Mouse (Mus musculus) CH12F3 (cell line): ENCODE measurements around the gene Arid4b.

Source experiments
- in situ Hi-C: fragments of 300-500 bp; cut with MboI; formaldehyde crosslinking; loops from 2 replicates; pipeline ENCODE4 v1.14.3; 2020; ENCODE audit warnings: low sequenced_read_pairs

Arid4b gene

DNA sequence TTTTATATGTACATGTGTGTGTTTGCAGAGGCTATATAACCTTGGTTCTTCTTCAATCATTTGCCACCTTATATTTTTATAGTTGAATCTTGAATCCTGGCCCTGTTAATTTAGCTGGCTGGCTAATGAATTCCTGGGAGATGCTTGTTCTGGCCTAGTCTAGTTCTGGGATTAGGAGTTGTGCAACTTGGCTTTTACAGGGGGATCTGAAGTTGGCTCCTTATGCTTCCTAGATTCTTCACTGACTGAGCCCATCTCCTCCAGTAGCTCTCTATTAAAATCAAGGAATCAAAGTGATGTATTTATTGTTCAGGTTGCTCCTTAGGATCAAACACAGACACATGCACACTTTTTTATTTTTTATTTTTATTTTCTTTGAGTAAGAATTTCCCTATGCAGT is 3.5 kb upstream of the Arid4b start:
- in situ Hi-C loops = no loop called here

DNA sequence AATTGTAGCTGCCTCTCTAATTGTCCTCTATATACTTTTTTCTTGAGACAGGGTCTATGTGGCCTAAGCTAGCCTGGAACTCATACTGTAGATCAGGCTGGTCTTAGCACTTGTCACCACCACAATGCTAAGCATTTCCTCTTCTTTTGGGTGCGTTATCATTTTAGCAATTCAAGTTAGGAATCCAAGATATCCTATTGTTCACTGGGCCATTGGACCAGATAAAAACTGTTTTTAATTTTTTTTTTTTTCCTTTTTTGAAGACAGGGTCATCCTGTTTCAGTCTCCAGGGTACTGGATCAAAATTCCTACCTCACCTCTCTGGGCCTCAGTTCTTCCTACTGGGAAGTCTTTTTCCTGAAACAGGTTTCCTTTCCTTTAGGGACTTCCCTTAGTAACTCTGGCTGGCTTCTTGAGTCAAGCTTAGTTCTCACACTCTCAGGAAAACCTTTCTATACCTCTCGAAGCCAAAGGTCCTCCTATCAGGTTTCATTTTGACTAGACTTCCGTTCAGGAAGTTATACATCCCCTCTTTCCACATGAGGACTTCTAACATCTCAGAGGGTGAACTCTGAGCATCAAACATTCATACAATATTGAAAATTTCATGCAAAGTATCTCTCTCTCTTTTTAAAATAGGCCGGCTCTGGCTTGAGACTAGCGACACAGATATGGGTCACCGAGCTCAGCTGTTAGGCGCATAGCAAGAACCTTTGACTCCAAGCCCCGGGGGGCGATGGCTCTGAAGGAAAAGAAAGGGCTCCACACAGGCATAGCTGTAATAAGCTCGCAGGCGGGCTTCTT is 621 bp upstream of the Arid4b start:
- in situ Hi-C loops = no loop called here

DNA sequence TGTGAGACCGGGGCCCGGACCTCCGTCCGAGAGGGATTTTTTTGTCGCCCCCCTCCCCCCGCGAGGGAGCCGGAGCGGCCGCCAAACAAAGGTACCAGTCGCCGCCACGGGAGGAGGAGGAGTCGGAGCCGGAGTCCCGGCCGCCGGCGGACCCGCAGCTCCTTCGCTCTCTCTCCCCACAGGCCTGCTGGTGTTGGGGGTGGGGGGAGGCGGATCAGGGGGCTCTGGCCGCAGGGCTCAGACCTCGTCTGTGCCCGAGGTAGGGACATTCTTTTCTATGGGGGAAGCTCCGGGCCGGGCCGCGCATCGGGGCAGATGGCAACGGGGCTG is 875 bp downstream of the Arid4b start:
- in situ Hi-C loops = no loop called here

DNA sequence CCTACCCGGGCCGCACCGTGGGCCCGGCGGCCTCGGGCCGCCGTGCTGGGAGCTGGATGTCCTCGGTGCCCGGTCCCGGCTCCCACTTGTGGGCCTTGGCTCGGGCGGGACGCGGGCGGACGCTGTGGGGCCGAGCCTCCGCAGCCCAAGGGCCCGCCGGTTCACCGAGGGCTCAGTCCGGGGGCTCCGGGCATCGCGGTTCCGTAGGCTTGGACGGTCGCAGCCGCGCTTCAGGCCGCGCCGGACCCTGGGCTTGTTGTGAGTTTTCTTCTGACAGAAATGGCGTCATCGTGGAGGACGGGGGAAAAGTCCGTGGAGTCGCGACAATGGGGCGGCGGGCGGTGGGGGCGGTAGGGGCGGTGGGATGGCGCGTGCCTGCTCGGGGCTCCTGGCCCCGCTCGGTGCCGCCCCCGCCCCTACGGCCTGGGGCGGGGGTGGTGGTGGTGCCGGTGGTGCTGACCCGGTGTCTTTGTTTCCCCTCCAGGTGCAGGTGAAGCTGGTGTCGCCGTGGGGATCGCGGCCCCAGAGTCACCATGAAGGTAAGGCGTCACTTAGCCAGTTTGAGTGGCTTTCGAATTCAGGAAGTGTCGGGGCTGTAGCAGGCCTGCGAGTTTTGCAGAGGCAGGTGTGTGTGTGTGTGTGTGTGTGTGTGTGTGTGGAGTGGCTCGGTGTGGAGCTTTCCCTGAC is 1.5 kb downstream of the Arid4b start:
- in situ Hi-C loops = no loop called here

DNA sequence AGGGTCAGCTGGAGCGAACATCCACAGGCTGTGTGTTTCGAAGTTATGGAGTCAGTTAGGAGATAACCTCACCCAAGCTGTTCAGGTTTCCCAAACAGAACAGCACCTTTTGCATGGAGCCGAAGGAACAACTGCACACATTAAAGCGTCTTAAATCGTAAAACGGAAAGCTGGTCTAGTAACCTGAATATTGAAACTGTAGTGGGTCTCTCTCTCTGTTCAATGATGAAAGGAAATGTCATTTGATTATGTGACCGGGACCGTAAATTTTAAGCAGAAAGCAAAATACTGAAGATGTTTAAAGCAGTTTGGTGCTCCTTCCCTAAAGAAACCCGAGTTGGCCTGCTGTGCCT is 2.0 kb downstream of the Arid4b start:
- in situ Hi-C loops = no loop called here

DNA sequence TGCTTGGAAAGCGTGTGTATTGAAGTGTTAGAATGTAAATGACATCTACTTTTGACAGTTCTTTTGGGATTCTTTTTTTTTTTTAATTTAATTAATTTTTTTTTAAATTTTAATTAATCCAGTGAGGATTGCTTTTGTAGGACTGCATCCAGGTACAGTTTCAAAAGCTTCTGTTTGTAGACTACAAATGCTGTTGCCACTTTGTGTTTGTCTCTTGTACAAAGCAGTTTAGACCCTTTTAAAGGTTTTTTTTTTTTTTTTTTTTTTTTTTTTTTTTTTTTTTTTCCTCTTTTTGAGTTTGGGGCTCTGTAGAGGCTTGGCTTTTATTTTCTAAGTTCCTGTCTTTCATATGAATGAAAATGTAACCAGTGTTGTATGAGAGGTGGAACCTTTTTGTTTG is 2.7 kb downstream of the Arid4b start:
- in situ Hi-C loops = no loop called here

DNA sequence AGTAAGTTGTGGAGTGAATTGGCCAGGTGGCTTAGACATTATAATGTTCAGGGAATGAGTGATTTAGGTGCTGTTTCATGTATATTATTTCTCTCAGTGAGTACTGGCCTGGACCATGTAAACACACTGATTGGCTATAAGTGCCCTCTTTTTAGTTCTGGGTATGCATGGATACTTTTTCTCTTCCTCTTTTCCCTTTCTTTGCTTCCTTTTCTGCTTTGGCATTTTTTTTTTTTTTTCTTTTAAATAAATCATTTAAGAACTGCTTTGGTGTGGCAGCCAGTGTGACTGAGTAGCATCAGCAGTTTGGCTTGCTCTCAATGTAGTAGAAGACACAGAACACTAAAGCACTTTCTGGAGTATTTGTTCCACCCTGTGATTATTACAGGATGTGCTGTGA is 5.0 kb downstream of the Arid4b start:
- in situ Hi-C loops = no loop called here

DNA sequence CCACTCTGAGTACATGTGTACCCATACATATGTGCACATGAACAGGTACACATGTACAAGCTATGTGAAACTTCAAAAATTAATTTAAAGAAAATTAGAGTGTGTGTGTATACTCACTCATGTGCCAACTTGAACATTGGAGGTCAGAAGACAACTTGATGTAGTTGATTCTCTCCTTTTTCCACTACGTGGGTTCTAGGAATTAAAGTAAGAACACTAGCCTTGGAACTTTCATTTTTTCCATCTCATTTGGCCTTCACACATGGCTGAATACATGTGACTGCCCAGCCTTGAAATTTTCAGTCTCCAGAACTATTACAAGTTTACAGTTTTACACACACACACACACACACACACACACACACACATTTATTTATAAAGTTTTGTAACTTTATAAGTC is 6.3 kb downstream of the Arid4b start:
- in situ Hi-C loops = no loop called here

DNA sequence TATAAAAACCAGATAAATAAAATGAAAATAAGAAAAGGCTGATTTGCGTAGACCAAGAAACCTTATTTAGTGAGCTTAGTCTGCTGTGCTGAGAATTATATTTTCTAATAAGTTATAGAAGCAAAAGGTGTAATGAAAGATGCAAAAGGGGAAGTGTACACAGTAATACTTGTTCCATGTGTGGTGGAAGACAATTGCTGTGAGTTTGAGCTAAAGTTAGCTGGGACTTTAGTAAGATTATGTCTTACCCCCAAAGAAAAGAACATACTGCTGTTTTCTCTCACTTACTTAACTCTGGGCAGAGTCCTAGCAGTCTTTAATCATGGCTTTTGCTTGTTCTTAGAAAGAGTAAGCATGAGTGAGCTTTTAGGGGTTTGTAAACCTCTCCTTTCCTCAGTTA is 11.3 kb downstream of the Arid4b start:
- in situ Hi-C loops = no loop called here

DNA sequence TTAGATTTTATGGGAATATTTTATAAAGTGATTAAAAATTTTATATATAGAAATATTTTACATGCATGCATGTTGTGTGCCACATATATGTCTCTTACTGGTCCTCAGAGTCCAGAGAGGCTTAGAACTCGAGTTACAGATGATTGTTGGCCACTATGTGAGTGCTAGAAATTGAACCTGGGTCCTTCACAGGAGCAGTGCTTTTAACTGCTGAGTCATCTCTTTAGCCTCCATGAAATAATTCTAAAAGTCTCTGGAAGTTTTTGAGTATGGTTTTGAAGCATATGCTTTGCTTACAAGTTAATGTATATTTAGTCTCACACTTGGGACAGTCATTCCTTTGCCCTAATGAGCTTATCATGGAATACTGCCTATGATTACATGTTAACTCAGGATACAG is 12.3 kb downstream of the Arid4b start:
- in situ Hi-C loops = no loop called here

DNA sequence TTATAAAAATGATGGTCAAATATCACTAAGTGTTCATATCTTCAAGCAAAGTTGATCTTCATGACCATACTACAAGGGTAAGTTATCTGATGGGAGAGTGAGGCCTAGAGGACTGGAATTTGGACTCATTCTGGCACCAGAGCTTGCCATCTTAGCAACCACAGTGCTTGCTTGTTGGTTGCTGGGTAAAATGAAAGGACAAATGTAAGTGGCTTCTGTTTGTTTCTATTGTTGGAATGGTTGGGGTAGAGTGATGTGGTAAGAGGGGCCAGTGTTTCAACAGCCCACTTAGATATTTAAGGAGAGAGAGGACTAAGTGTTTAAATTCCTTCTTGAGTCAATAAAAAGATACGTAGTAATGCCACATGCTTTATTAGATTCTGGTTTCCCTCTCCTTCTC is 25.6 kb downstream of the Arid4b start:
- in situ Hi-C loops = no loop called here

DNA sequence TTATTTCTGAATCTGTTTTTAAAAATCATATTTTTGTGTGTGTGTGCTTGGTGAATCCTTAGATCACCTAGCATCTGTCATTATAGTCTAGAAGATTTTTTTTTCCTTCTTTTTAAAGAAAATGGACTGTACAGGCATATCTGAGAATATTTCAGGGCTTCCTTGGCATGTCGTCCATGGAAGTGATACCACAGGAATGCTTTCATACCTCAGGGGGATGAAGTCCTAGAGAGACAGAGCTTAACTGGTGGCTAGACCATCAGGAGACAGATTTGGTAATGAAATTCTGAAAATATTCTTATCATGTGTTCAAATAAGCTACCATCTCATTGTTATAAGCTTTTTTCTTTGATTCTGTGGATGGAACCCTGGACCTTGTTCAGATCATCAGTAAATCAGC is 40.0 kb downstream of the Arid4b start:
- in situ Hi-C loops = no loop called here

DNA sequence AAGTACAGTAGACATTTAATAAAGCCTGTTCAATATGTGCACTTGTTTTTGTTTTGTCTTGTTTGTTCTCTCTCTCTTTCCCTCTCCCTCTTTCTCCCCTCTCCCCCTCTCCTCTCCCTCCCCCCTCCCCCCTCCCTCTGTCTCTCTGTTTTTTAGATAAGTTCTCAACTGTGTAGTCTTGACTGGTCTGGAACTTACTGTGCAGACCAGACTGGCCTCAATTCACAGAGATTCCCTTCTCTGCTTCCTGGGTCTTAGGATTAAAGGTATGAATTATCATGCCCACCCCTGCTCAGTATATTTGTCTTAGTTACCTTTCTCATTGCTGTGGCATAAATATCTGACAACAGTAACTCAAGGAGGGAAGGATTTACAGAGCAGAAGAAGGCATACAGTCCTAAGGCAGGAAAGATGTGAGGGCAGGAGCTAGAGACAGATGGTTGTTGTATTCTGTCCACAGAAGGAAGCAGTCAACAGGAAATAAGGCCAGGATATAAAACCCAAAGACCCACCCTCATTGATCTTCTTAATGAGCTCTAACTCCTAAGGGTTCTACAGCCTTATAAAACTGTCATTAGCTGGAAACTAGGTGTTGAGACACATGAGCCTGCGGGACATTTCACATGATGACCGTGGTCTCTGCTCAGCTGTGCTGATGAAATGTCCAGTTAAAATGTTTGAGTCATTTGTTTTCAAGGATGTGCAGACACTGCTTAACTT is 47.3 kb downstream of the Arid4b start:
- in situ Hi-C loops = no loop called here

DNA sequence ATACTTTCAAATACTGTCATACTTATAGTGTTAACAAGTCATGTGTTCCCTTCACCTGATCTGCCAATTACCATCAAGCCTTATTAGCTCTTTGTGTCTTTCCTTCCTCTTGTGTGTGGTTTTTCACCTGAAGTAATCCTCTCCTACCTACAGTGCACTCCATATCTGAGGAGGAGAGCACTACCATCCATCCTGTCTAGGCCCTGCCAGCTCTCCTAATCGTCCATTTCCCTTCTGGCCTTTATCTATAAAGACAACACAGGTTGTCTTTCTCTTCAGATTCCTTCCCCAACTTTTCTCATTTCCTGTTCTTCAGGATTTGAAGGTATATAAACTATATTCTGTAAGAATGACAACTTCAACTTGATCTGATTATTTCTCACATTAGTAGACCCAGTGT is 48.1 kb downstream of the Arid4b start:
- in situ Hi-C loops = no loop called here

DNA sequence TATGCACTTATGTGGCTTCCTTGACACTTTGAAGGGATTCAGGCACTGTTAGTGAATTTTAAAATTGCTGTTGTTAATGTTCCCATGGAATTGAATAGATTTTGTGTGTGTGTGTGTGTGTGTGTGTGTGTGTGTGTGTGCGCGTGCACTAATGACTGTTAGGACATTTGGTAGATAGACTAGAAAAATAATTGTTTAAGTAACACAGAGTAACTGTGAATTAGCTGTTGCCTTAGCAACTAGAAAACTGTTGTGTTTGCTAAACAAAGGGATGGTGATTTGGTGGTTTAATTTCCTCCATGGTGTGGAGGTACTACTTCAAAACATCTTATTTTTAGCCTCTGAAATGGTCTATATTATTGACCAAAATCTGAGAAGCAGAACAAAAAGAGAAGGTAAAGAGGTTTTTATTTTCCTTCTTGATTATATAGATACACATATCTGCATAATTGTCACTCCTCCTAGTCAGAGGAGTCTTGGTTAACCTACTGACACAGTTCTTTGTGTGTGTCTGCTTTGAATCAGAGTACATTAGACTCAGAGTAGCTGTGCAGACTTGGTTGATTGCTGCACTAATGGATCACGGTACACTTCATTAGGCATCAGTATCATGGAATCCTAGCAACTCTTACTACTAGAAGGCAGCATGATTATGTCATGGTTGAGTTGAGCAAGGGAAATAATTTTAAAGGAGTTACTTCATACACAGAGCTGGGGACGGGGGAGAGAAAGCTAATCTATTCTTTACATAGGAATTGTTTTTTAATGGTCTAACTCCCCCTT is 50.9 kb downstream of the Arid4b start:
- in situ Hi-C loops = no loop called here

DNA sequence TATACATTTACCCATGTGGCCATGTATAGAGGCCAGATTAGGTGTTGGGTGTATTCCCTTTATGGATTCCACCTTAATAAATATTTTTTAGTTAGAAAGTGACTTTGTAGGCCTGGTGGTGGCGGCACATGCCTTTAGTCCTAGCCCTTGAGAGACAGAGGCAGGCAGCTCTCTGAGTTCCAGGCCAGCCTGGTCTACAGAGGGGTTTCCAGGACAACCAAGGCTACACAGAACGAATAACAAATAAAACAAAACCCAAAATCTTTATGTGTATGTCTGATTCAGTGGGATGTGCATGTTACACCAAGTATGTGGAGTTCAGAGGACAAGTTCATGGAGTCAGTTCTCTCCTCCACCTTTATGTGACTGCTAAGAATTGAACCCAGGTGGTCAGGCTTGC is 52.8 kb downstream of the Arid4b start:
- in situ Hi-C loops = no loop called here

DNA sequence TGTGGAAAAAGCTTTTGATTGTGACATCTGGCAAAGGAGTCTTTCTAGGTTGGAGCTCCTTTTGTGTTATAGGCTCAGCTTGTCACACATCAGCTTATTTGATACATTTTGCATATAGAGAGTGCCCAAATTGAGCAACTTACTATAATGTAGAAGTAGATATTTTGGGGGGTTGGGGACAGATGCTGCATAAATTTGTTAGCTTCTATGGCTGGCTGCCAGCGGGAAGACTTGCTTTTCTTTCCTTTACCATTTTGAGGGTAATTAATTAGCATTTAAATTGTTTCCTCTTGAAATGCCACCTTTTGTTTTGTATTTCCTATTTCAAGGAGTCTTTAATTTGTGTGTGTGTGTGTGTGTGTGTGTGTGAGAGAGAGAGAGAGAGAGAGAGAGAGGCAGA is 68.6 kb downstream of the Arid4b start:
- in situ Hi-C loops = no loop called here

DNA sequence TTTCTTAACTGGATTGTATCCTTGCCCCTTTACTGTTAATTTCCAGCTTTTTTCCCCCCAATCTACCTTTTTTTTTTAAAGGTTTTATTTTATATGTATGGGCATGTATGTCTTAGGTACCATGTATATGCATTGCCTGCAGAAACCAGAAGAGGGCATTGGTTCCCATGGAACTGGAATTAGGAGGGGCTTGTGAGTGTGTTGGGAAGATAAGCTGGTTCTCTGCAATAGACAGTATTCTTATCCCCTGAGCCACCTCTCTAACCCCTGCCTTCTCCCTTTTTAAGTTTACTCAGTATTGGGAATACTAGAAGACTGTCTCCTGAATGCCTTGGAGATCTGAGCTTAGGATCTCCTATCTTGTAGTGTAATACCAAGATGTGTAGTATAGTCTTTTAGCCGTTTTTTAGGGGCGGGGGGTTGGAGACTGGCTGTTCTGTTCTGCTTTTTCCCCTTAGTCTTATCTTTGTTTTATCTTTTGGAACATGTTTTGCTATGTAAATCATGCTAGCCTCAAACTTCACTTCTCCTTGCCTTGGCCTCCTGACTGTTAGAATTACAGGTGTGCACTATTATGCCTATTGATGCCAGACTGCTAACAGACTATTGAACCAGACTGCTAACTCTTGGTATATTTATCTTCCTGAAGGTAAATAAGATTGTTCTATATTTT is 79.4 kb downstream of the Arid4b start:
- in situ Hi-C loops = no loop called here

DNA sequence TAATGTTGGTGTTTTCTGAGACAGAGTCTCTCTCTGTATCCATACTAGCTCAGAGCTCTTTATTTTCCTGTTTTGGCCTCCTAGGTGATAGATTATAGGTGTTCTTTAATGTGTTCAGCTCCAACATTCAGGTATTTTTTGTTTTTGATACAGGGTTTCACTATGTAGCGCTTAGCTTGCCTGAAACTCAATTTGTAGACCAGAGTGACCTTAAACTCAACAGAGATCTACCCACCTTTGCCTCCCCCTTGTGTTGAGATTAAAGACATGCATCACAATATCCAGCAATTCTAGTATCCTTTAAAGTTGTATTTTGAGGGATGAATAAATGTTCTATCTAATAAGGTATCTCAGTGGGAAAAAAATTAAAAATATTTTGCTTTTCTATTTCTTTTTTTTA is 115.0 kb downstream of the Arid4b start:
- in situ Hi-C loops = no loop called here

DNA sequence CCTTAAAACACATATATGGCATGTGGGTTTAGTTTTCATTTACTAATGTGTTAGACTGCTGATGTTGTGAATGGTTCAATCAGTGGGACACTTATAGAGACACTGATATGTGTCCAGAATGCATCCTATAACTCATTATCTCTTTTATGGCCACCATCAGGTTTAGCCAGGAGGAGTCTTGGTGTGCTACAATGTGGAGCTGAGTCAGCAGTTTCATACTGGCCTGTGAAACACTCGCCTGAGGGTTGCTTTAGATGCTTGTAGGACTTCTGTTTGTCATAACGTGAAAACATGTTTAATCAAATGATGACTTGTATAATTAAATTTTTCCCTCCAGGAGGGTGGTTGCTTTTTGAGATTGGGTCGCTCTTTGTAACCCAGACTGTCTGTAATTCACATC is 116.6 kb downstream of the Arid4b start:
- in situ Hi-C loops = no loop called here

DNA sequence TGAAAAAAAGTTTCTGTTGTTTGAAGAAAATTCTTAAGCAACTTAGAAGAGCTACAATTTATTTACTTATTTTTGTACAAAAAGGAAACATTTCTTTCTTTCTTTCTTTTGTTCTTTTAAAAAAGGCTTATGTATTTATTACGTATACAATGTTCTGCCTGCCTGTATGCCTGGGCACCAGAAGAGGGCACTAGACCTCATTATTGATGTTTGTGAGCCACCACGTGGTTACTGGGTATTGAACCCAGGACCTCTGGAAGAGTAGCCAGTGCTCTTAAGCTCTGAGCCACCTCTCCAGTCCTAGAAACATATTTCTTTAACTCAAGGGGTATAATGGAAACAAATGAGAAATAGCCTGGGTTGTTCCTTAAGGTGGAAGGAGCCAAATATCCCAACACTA is 182.9 kb downstream of the Arid4b start:
- in situ Hi-C loops = no loop called here
